Comparison of ENCODE assay signal across 23 mouse cellular contexts in genomic region chr8:103884873-103885780, GRCm38 (mm10).
"Had no signal": no experiment of that assay in that cellular context is flagged by ENCODE, and none has a peak within 500 bp of the region (broad histone marks: within the 10 kb centered on the region; RNA-seq: fewer than 3 reads in every experiment).

No protein-coding gene starts in this region.

- H3K27me3 ChIP-seq: heart, embryonic 13.5 days; heart, embryonic 15.5 days; hindbrain, embryonic 13.5 days; hindbrain, embryonic 15.5 days; limb, embryonic 13.5 days; limb, embryonic 15.5 days; liver, embryonic 12.5 days had no signal

- H3K27ac ChIP-seq: heart, adult 2 months; heart, embryonic 13.5 days; heart, embryonic 15.5 days; hindbrain, embryonic 13.5 days; hindbrain, embryonic 15.5 days; hindbrain, postnatal 0 days; limb, embryonic 13.5 days; limb, embryonic 15.5 days; liver, embryonic 12.5 days; liver, embryonic 14.5 days had no signal

- H3K9me3 ChIP-seq: heart, embryonic 13.5 days; heart, embryonic 15.5 days; hindbrain, embryonic 13.5 days; hindbrain, embryonic 15.5 days; limb, embryonic 13.5 days; limb, embryonic 15.5 days; liver, embryonic 12.5 days had no signal

- H3K4me3 ChIP-seq: heart, adult 2 months; heart, embryonic 13.5 days; heart, embryonic 15.5 days; hindbrain, embryonic 13.5 days; hindbrain, embryonic 15.5 days; limb, embryonic 13.5 days; limb, embryonic 15.5 days; liver, embryonic 12.5 days had no signal

- H3K4me2 ChIP-seq: heart, embryonic 11.5 days; heart, embryonic 13.5 days; heart, embryonic 15.5 days; hindbrain, embryonic 13.5 days; hindbrain, embryonic 15.5 days; limb, embryonic 13.5 days; limb, embryonic 15.5 days; liver, embryonic 12.5 days had no signal

- ATAC-seq: hindbrain, postnatal 0 days; intestine, embryonic 16.5 days; liver, embryonic 12.5 days had no signal

- H3K36me3 ChIP-seq: heart, embryonic 13.5 days; heart, embryonic 15.5 days; hindbrain, embryonic 13.5 days; hindbrain, embryonic 15.5 days; limb, embryonic 13.5 days; limb, embryonic 15.5 days; liver, embryonic 12.5 days had no signal

- H3K9ac ChIP-seq: heart, embryonic 13.5 days; heart, embryonic 15.5 days; hindbrain, embryonic 13.5 days; hindbrain, embryonic 15.5 days; limb, embryonic 13.5 days; limb, embryonic 15.5 days; liver, embryonic 12.5 days; liver, embryonic 14.5 days had no signal

- DNase-seq: gastrocnemius, postnatal 14 days; gastrocnemius, postnatal 36 days; heart, adult 11 months; heart, adult 2 months; heart, postnatal 14 days; heart, postnatal 36 days; kidney, adult 11 months; kidney, adult 2 months; kidney, postnatal 10 days; layer of hippocampus, adult 9-11 months; layer of hippocampus, postnatal 36 days; left cerebral cortex, postnatal 4 days had no signal

- H3K4me1 ChIP-seq: heart, embryonic 13.5 days; hindbrain, embryonic 13.5 days; hindbrain, embryonic 15.5 days; limb, embryonic 13.5 days; liver, embryonic 12.5 days had no signal
